ENCODE assay signal across 33 mouse cellular contexts in the genomic region with DNA sequence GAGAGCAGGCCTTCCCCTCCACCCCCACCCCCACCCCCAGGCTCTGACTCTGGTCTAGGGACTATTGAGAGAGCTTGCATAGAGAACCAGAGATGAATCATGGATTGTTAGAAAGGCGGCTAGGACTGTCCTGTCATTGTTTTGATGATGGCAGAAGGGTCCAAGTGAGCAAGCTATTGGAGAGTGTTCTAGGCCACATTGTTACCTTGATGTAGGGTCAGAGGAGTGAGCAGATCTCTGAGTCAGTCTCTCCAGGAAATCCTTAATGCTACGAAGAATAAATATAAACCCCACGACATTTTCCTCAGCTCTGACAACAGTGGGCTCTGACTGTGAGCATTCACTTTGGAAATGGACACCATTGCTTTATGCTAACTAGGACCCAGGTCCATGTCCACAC.
"Had no signal": no experiment of that assay in that cellular context is flagged by ENCODE, and none has a peak within 500 bp of the region (broad histone marks: within the 10 kb centered on the region; RNA-seq: fewer than 3 reads in every experiment).

No protein-coding gene starts in this region.

- H3K4me1 ChIP-seq: heart, embryonic 13.5 days; heart, embryonic 15.5 days; hindbrain, embryonic 12.5 days; intestine, embryonic 15.5 days had no signal

- H3K9me3 ChIP-seq: heart, embryonic 12.5 days; heart, embryonic 13.5 days; heart, embryonic 15.5 days; hindbrain, embryonic 10.5 days; hindbrain, embryonic 12.5 days; hindbrain, embryonic 13.5 days; hindbrain, embryonic 15.5 days; intestine, embryonic 15.5 days; kidney, embryonic 15.5 days had no signal

- H3K27ac ChIP-seq: heart, embryonic 13.5 days; heart, embryonic 15.5 days; hindbrain, embryonic 10.5 days; hindbrain, embryonic 12.5 days; hindbrain, embryonic 13.5 days; hindbrain, embryonic 14.5 days; hindbrain, embryonic 15.5 days; hindbrain, postnatal 0 days; intestine, embryonic 15.5 days; kidney, embryonic 15.5 days; kidney, postnatal 0 days; layer of hippocampus, adult 2 months; left cerebral cortex, adult 2 months had no signal

- ATAC-seq: hindbrain, embryonic 16.5 days; hindbrain, postnatal 0 days; inflammation-experienced regulatory T-cells, adult 6 months; intestine, embryonic 15.5 days; intestine, embryonic 16.5 days; intestine, postnatal 0 days had no signal

- H3K27me3 ChIP-seq: heart, embryonic 12.5 days; heart, embryonic 13.5 days; heart, embryonic 15.5 days; hindbrain, embryonic 12.5 days; hindbrain, embryonic 13.5 days; hindbrain, embryonic 15.5 days had no signal

- DNase-seq: heart, postnatal 14 days; heart, postnatal 36 days; heart, postnatal 4 days; kidney, adult 11 months; kidney, adult 18-20 months; kidney, adult 2 months; kidney, adult 8-10 months; kidney, adult 9 months; kidney, postnatal 10 days; kidney, postnatal 14 days; kidney, postnatal 36 days; kidney, postnatal 4 days; layer of hippocampus, adult 9-11 months; layer of hippocampus, postnatal 36 days had no signal

- H3K9ac ChIP-seq: heart, embryonic 12.5 days; heart, embryonic 13.5 days; heart, embryonic 15.5 days; hindbrain, embryonic 12.5 days; hindbrain, embryonic 13.5 days; hindbrain, embryonic 14.5 days; hindbrain, embryonic 15.5 days; intestine, embryonic 15.5 days; kidney, embryonic 15.5 days had no signal

- H3K4me3 ChIP-seq: heart, embryonic 12.5 days; heart, embryonic 13.5 days; heart, embryonic 15.5 days; hindbrain, embryonic 10.5 days; hindbrain, embryonic 12.5 days; hindbrain, embryonic 13.5 days; hindbrain, embryonic 15.5 days; intestine, embryonic 15.5 days; kidney, embryonic 15.5 days; layer of hippocampus, adult 2 months; left cerebral cortex, adult 2 months had no signal

- H3K36me3 ChIP-seq: heart, embryonic 12.5 days; heart, embryonic 13.5 days; heart, embryonic 15.5 days; hindbrain, embryonic 10.5 days; hindbrain, embryonic 12.5 days; hindbrain, embryonic 13.5 days; hindbrain, embryonic 15.5 days; intestine, embryonic 15.5 days; kidney, embryonic 15.5 days had no signal

- H3K4me2 ChIP-seq: heart, embryonic 11.5 days; heart, embryonic 12.5 days; heart, embryonic 13.5 days; heart, embryonic 15.5 days; hindbrain, embryonic 12.5 days; hindbrain, embryonic 13.5 days; hindbrain, embryonic 14.5 days; hindbrain, embryonic 15.5 days; intestine, embryonic 15.5 days; kidney, embryonic 15.5 days had no signal
